Mouse (Mus musculus) ovary, adult 2 months (tissue): ENCODE measurements around the gene Zfp970. TPM values are rescaled to one million over a fixed set of nuclear protein-coding genes. Genes with fewer than 3 reads are reported as not detected.

Experiments
- polyA plus RNA-seq: library from polyadenylated mRNA; depleted of rRNA; stranded (reverse); fragments of >200 nt; gene quantifications from 2 replicates; pipeline ENCODE4 v1.2.3, GENCODE M21; 2012; rRNA removed

Gene Zfp970
- 4.2 and 5.1 TPM in 2 replicates for polyA plus RNA-seq

DNA sequence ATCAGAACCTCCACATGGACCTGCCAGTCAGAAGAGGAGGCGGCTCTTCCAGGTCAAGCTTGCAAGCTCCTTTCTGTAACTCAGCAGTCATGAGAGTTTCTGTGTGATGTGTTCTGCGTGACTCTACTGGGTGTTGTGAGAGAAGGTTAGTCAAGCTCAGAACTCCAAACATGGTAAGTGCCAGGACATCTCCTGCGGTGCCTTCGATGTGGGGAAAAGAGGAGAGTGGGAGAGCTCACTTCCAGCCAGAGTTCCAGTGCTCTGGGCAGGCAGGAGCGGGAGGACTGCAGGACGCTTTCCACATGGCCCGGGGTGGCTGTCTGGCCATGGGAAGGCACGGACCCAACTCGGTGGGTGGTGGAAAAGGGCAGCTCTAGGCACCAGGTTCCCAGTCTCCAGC lies at the start of gene Zfp970:
Zfp970 (plus strand) TSS at position 58 of the 400 bp plus-strand sequence.

DNA sequence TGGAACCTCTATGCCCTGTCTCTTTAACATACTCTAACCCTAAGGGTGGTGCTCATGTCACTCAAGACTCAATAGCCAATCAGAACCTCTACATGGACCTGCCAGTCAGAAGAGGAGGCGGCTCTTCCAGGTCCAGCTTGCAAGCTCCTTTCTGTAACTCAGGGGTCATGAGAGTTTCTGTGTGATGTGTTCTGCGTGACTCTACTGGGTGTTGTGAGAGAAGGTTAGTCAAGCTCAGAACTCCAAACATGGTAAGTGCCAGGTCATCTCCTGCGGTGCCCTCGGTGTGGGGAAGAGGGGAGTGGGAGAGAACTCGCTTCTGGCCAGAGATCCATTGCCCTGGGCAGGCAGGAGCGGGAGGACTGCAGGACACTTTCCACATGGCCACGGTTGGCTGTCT lies 33.5 kb downstream of the Zfp970 start, which contains the start of gene Gm14403:
Gm14403 (plus strand) TSS at position 149 of the 400 bp plus-strand sequence.

Other genes starting within 250 kb of the Zfp970 start
- not detected in 2 replicates for gene Gm14409, start 197.7 kb upstream of the Zfp970 start, polyA plus RNA-seq
- gene Gm14412, start 140.4 kb upstream of the Zfp970 start, polyA plus RNA-seq = not detected in 2 replicates
- gene Gm14418, start 66.4 kb upstream of the Zfp970 start, polyA plus RNA-seq = 0.47 and 0.85 TPM in 2 replicates
- gene Gm14403, start 33.5 kb downstream of the Zfp970 start, polyA plus RNA-seq = 0.50 and 0.82 TPM in 2 replicates
- not detected in 2 replicates for gene Gm14406, start 113.5 kb downstream of the Zfp970 start, polyA plus RNA-seq